8 mouse cellular contexts compared by ENCODE assay signal in genomic region chr1:78536310-78537164, GRCm38 (mm10). TPM values are rescaled to one million over a fixed set of nuclear protein-coding genes. Genes with fewer than 3 reads are reported as not detected.
DNase-seq lines count a peak whose midpoint lies in the region; ATAC-seq and TF ChIP-seq lines count a peak whose summit lies in the region.

No protein-coding gene starts in this region.

- no peaks in the 10 kb centered on the region for H3K9me3 ChIP-seq in hindbrain, embryonic 10.5 days
- no peaks in the 10 kb centered on the region for H3K9me3 ChIP-seq in lung, postnatal 0 days (ENCODE audit: low read length)

- H3K4me2 ChIP-seq in lung, postnatal 0 days (replicated peaks; ENCODE audit: low read depth, low read length): peak overlapping the region; percentile 59

- H3K36me3 ChIP-seq in hindbrain, embryonic 10.5 days: no peaks in the 10 kb centered on the region
- no peaks in the 10 kb centered on the region for H3K36me3 ChIP-seq in lung, postnatal 0 days (ENCODE audit: insufficient read depth, low read length)

- H3K4me1 ChIP-seq in hindbrain, embryonic 10.5 days (replicated peaks): peaks cover 10% of the 10 kb centered on the region
- no peaks in the 10 kb centered on the region for H3K4me1 ChIP-seq in lung, postnatal 0 days (ENCODE audit: insufficient read depth, low read depth, low read length)

- peak; percentile 83 for TF ChIP-seq CTCF in lung, postnatal 0 days (IDR thresholded peaks at IDR 0.05)

- TF ChIP-seq EP300 in lung, postnatal 0 days (IDR thresholded peaks at IDR 0.05): no peak

- 39% methylated on average over 19 of the region's 19 CpGs for WGBS in hindbrain, embryonic 10.5 days
- WGBS in lung, postnatal 0 days: 33% methylated on average over 19 of the region's 19 CpGs

- no peak overlapping the region for H3K4me3 ChIP-seq in hindbrain, embryonic 10.5 days
- H3K4me3 ChIP-seq in lung, postnatal 0 days (ENCODE audit: low read depth, low read length): peak overlapping the region; percentile 30

- peak; percentile 61 for ATAC-seq in cerebellum, adult (ENCODE audit: insufficient number of reproducible peaks, low FRiP score, low TSS enrichment)
- peak; percentile 58 for ATAC-seq in frontal cortex, adult (ENCODE audit: low TSS enrichment)
- peak; percentile 43 for ATAC-seq in lung, postnatal 0 days

- DNase-seq in ES-CJ7 (ENCODE audit: low read depth, low spot score): peak; percentile 79
- DNase-seq in hindbrain, embryonic 10.5 days (ENCODE audit: low spot score): peak; percentile 64
- DNase-seq in layer of hippocampus, postnatal 10 days (ENCODE audit: low spot score in 2 of 2): peak; percentile 85 to 87
- peak; percentile 84 for DNase-seq in lung, postnatal 0 days (ENCODE audit: low spot score)
- peak; percentile 77 for DNase-seq in ovary, postnatal 14 days (ENCODE audit: low spot score)
- peak; percentile 89 for DNase-seq in thymus, postnatal 14 days

- no peak overlapping the region for H3K27ac ChIP-seq in hindbrain, embryonic 10.5 days
- H3K27ac ChIP-seq in lung, postnatal 0 days (ENCODE audit: low read length): no peak overlapping the region

- H3K27me3 ChIP-seq in hindbrain, embryonic 10.5 days (ENCODE audit: insufficient read depth, poor library complexity, severe bottlenecking): 0 out of 2 replicates have a peak, but pooled peaks cover 3% of the 10 kb centered on the region
- no peaks in the 10 kb centered on the region for H3K27me3 ChIP-seq in lung, postnatal 0 days (replicated peaks; ENCODE audit: insufficient read depth, low read length)

- no peak overlapping the region for H3K9ac ChIP-seq in lung, postnatal 0 days (replicated peaks; ENCODE audit: low read depth)

RNA-seq across cellular contexts. Expression of gene BC035947, which starts 24.6 kb away (rescaled TPM):
- 0.35 and 0.39 TPM in 2 replicates for polyA plus RNA-seq in hindbrain, embryonic 10.5 days (2016; fragmentation: Nextera tagmentation; extraction: Ambion mirVana)
- under 1 TPM; 0.13 to 0.16 TPM for total RNA-seq in layer of hippocampus, postnatal 10 days (2021)
- 0.17 TPM in 1 of 2 replicates, not detected in the other for polyA plus RNA-seq in lung, postnatal 0 days (2015; fragmentation: Nextera tagmentation; extraction: Ambion mirVana)

RNA-seq across cellular contexts. Expression of gene Mogat1, which starts 25.7 kb away (rescaled TPM):
- polyA plus RNA-seq in hindbrain, embryonic 10.5 days (2016; fragmentation: Nextera tagmentation; extraction: Ambion mirVana): 1.0 TPM in 1 of 2 replicates, not detected in the other
- not detected for total RNA-seq in layer of hippocampus, postnatal 10 days (2021)
- 0.88 and 1.2 TPM in 2 replicates for polyA plus RNA-seq in lung, postnatal 0 days (2015; fragmentation: Nextera tagmentation; extraction: Ambion mirVana)

RNA-seq across cellular contexts. Expression of gene Farsb, which starts 47.8 kb away (rescaled TPM):
- 123 and 131 TPM in 2 replicates for polyA plus RNA-seq in hindbrain, embryonic 10.5 days (2016; fragmentation: Nextera tagmentation; extraction: Ambion mirVana)
- 10 to 100 TPM; 72.2 to 78.2 TPM for total RNA-seq in layer of hippocampus, postnatal 10 days (2021)
- polyA plus RNA-seq in lung, postnatal 0 days (2015; fragmentation: Nextera tagmentation; extraction: Ambion mirVana): 41.8 and 45.6 TPM in 2 replicates
